Mouse (Mus musculus): Measurements from ENCODE around the gene Adat3.
A peak's percentile ranks its signal among the peaks of the same experiment; 100 is the strongest.

The Adat3 gene

DNA sequence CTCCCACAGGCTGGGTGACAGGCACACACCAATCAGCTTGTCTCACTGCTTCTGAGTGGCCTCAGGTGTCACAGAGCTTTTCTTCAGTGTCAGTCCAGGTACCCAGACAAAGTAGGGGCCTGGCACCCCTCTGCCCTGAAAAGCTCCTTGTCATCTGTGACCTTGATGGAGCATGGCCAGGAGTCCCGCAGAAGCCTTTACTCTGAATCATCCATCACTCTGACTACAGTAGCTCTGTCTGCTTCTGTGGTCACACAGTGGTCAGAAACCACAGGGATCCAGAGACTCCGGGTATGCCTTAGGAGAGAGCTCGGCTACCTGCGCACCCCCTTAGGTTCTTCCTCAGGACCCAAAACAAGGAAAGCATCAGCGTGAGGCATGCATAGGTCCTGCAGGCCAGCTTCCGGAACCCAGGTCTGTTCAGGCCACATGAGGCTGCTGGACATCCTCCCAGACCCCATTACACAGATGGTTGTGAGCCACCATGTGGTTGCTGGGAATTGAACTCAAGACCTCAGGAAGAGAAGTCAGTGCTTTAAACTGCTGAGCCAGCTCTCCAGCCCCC lies 50.6 kb downstream of the Adat3 start:
- no peak for DNase-seq (ENCODE audit: low spot score)

DNA sequence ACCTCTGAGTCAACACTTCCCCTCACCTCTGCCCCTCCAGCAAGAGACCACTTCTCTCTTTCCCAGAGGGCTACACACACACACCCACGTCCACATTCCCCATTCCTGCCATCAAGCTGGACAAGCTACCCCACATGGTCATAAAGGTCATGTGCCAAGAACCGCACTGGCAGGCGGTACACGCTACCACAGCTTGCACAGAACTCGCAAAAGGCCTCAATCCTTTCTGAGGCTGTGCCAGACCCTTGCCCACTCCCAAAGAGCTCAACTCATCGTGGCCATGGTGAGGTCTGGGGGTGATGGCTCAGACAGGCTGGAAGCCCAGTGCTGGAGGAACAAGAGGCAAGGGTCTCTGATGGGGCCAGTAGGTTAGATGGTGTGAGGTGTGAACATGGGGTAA lies 52.2 kb downstream of the Adat3 start:
- no peak for DNase-seq (ENCODE audit: low spot score)

DNA sequence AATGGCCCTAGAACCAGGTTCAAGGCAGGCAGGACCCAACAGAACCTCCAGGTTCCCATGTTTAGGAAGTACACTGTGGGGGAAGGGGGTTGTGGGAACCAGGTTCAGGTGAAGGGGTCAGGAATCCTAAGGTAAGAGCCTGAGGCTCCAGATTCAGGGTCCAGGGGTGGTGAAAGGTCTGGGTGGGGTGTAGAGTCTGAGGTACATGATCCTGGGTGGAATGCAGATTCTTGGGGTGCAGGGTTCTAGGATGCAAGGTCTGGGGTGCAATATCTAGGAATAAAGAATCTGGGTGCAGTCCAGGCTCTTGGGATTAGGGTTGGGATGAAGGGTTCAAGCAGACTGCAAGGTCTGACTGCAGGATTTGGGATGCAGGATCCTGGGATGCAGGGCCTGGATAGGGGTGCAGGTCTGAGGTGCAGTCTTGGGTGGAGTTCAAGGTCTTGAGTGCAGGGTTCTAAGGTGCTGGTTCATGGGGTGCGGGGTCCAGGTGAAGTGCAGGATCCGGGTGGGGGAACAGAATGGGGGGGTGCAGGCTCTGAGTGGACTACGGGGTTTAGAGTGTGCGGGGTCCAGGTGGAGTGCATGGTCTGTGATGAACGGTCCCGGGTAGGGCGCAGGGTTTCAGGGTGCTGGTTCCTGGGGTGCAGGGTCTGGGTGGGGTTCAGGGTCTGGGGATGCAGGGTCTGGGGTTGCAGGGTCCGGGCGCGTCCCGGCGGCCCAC lies 52.9 kb downstream of the Adat3 start:
- DNase-seq (ENCODE audit: low spot score): no peak

DNA sequence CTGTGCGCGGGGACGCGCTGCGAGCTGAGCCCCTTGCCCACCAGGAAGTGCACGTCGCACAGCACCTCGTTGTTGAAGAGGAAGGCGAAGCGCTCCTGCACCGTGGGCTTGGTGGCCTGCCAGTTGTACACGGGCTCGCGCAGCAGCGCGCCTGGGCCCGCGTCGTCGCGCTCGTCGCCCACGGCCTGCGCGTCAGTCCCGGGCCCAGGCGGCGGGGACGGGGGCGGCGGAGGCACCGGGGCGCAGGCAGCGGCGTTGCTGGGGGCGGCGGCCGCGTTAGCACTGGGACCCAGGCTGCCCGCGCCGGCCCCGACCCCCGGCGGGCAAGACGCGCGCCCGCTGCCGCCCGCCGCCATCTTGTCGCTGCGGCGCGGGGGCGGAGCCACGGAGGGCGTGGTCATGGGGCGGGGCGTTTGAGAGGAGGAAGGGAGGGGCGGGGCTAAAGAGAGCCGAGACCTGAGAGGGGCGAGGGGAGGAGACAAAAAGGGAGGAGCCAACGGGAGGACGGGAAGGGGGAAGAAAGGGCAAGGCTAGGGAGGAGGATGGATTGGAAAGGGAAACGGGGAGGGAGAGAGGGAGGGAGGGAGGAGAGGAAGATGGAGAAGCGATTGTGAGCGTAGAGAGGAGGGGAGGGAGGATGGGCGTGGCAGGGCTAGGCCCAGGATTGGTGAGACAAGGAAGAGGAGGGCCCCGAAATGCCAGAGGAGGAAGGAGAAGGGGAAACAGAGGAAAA lies 53.6 kb downstream of the Adat3 start:
- DNase-seq (ENCODE audit: low spot score): peak; percentile 98

DNA sequence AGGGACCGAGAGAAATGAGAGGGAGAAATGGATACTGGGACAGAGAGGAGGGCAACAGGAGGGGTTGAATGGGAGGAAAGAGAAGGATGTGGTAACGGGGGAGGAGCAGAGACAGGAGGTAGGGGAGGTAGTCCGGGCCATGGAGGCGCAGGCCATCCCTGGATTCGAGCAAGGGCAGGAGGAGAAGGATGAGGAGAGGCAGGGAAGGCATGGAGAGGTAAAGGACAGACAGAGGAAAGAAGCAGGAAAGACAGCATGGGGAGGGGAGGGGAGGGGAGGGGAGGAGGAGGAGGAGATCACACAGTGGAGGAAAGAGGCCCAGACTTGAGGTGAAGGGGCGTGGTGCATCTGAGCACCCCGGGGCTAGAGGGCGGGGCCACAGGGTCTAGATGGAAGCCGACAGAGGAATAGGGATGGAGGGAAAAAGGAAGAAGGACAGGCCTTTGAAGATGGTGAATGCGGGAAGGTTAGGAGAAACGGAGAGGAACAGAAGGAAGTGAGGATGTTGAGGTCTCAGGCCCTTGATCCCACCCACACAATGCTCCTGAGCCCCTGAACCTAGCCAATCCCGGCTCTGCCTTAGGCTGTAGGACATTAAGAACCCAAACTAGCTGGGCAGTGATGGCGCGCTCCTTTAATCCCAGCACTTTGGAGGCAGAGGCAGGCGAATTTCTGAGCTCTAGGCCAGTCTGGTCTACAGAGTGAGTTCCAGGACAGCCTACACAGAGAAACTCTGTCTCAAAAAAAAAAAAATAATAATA lies 54.4 kb downstream of the Adat3 start, which contains the start of gene Btbd2:
Btbd2 (minus strand) TSS at position 209 of the 761 bp plus-strand sequence.
- DNase-seq (ENCODE audit: low spot score): no peak

All from urinary bladder, postnatal 14 days (tissue).